Mouse (Mus musculus): ENCODE results near the gene Morf4l1. TPM values are rescaled to one million over a fixed set of nuclear protein-coding genes. Genes with fewer than 3 reads are reported as not detected.
"Not testable (repeated sequence)": the region's sequence is repeated elsewhere in the genome, so short reads cannot be mapped to it uniquely, and the experiment has no call there.

Morf4l1 gene
- polyA plus RNA-seq, 1 experiment from 2014 or later = 502 TPM

DNA sequence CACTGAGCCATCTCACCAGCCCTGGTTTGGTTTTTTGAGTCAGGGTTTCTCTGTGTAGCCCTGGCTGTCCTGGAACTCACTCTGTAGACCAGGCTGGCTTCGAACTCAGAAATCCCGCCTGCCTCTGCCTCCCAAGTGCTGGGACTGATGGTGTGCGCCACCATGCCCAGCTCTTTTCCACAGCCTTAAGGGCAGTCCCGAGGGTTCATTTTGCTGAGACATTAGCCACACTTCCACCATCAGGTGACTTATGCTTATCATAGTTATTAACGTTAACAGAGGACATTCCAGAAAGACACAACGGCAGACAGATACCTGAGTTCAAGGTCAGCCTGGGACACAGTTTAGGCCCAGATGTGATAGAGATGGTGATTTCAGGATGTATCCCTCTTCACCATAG is 32.6 kb downstream of the Morf4l1 start:
- H3K36me3 ChIP-seq (ENCODE audit: control insufficient read depth, insufficient read depth, low read length); H3K9ac ChIP-seq (ENCODE audit: low read length); H3K4me2 ChIP-seq (ENCODE audit: low read depth); H3K27ac ChIP-seq (ENCODE audit: low read depth, low read length); H3K27me3 ChIP-seq (ENCODE audit: control insufficient read depth, insufficient read depth, low read length); DNase-seq (ENCODE audit: low spot score); H3K4me3 ChIP-seq (ENCODE audit: low read depth, low read length); H3K4me1 ChIP-seq (ENCODE audit: control insufficient read depth, insufficient read depth, low read length); ATAC-seq (ENCODE audit: insufficient read depth, low FRiP score, low TSS enrichment); H3K9me3 ChIP-seq (ENCODE audit: control insufficient read depth, low read length): not testable (repeated sequence)
- 84% methylated on average over 6 of the region's 6 CpGs for WGBS

DNA sequence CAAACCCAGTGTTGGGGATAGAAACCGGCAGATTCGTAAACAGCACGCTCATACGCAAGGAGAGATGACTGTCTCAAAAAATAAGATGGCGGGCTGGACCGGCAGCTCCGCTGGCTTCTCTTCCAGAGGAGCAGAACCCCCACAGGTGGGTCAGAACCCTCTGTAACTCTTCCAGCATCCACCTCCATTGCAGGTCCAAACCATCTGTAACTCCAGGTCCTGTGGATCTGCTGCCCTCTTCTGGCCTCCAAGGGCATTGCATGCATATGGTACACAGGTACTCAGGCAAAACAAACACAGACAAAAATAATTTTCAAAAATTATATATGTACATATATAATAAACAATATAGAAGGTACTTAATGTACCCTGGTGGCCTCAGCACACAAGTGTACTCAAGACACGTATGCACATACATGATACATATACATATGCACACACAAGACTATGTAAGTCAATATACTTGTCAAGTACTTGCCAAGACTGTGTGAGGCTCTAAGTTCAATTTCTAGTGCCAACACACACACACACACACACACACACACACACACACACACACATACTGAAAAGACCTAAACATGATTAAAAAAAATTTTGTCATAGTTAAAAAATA is 37.6 kb downstream of the Morf4l1 start:
- Histone ChIP-seq H3K9ac (ENCODE audit: low read length) (no peak overlapping the region), H3K9me3 (ENCODE audit: control insufficient read depth, low read length) (no peaks in the 10 kb centered on the region), H3K4me2 (ENCODE audit: low read depth) (no peak overlapping the region), H3K27ac (ENCODE audit: low read depth, low read length) (no peak overlapping the region), H3K36me3 (ENCODE audit: control insufficient read depth, insufficient read depth, low read length) (no peaks in the 10 kb centered on the region), H3K4me1 (ENCODE audit: control insufficient read depth, insufficient read depth, low read length) (no peaks in the 10 kb centered on the region), H3K27me3 (ENCODE audit: control insufficient read depth, insufficient read depth, low read length) (no peaks in the 10 kb centered on the region), H3K4me3 (ENCODE audit: low read depth, low read length) (no peak overlapping the region)
- WGBS = 59% methylated on average over 8 of the region's 8 CpGs
- DNase-seq (ENCODE audit: low spot score) = peak; percentile 56
- ATAC-seq (ENCODE audit: insufficient read depth, low FRiP score, low TSS enrichment) = peak; percentile 53

- H3K27ac ChIP-seq (ENCODE audit: low read depth, low read length) = no peak overlapping the region
- no peaks in the 10 kb centered on the region for H3K27me3 ChIP-seq (ENCODE audit: control insufficient read depth, insufficient read depth, low read length)
- ATAC-seq (ENCODE audit: insufficient read depth, low FRiP score, low TSS enrichment) (no peak), DNase-seq (ENCODE audit: low spot score) (no peak)
- H3K4me2 ChIP-seq (ENCODE audit: low read depth) = no peak overlapping the region
- H3K9ac ChIP-seq (ENCODE audit: low read length) = no peak overlapping the region
- H3K4me1 ChIP-seq (ENCODE audit: control insufficient read depth, insufficient read depth, low read length) = no peaks in the 10 kb centered on the region
- H3K4me3 ChIP-seq (ENCODE audit: low read depth, low read length) = no peak overlapping the region
- no peaks in the 10 kb centered on the region for H3K36me3 ChIP-seq (ENCODE audit: control insufficient read depth, insufficient read depth, low read length)
- WGBS = 80% methylated on average over 5 of the region's 5 CpGs
- H3K9me3 ChIP-seq (ENCODE audit: control insufficient read depth, low read length) = no peaks in the 10 kb centered on the region
These were observed 38.4 kb downstream of the Morf4l1 start for GRCm38 (mm10) chr9:90076131-90076530.

GRCm38 (mm10) chr9:90075336-90075735 is 39.2 kb downstream of the Morf4l1 start:
- H3K27ac ChIP-seq (ENCODE audit: low read depth, low read length) = no peak overlapping the region
- no peaks in the 10 kb centered on the region for H3K36me3 ChIP-seq (ENCODE audit: control insufficient read depth, insufficient read depth, low read length)
- ATAC-seq (ENCODE audit: insufficient read depth, low FRiP score, low TSS enrichment) (no peak), DNase-seq (ENCODE audit: low spot score) (no peak)
- H3K4me1 ChIP-seq (ENCODE audit: control insufficient read depth, insufficient read depth, low read length) = no peaks in the 10 kb centered on the region
- H3K4me2 ChIP-seq (ENCODE audit: low read depth) = no peak overlapping the region
- no peaks in the 10 kb centered on the region for H3K9me3 ChIP-seq (ENCODE audit: control insufficient read depth, low read length)
- no peak overlapping the region for H3K4me3 ChIP-seq (ENCODE audit: low read depth, low read length)
- no peak overlapping the region for H3K9ac ChIP-seq (ENCODE audit: low read length)
- 89% methylated on average over 4 of the region's 4 CpGs for WGBS
- H3K27me3 ChIP-seq (ENCODE audit: control insufficient read depth, insufficient read depth, low read length) = no peaks in the 10 kb centered on the region

GRCm38 (mm10) chr9:90070174-90070573 is 44.4 kb downstream of the Morf4l1 start:
- no peaks in the 10 kb centered on the region for H3K36me3 ChIP-seq (ENCODE audit: control insufficient read depth, insufficient read depth, low read length)
- no peak overlapping the region for H3K27ac ChIP-seq (ENCODE audit: low read depth, low read length)
- 87% methylated on average over 7 of the region's 7 CpGs for WGBS
- H3K9ac ChIP-seq (ENCODE audit: low read length) = no peak overlapping the region
- no peaks in the 10 kb centered on the region for H3K27me3 ChIP-seq (ENCODE audit: control insufficient read depth, insufficient read depth, low read length)
- no peak overlapping the region for H3K4me3 ChIP-seq (ENCODE audit: low read depth, low read length)
- DNase-seq (ENCODE audit: low spot score) = no peak
- ATAC-seq (ENCODE audit: insufficient read depth, low FRiP score, low TSS enrichment) = no peak
- H3K4me1 ChIP-seq (ENCODE audit: control insufficient read depth, insufficient read depth, low read length) = no peaks in the 10 kb centered on the region
- H3K9me3 ChIP-seq (ENCODE audit: control insufficient read depth, low read length) = no peaks in the 10 kb centered on the region
- H3K4me2 ChIP-seq (ENCODE audit: low read depth) = no peak overlapping the region

DNA sequence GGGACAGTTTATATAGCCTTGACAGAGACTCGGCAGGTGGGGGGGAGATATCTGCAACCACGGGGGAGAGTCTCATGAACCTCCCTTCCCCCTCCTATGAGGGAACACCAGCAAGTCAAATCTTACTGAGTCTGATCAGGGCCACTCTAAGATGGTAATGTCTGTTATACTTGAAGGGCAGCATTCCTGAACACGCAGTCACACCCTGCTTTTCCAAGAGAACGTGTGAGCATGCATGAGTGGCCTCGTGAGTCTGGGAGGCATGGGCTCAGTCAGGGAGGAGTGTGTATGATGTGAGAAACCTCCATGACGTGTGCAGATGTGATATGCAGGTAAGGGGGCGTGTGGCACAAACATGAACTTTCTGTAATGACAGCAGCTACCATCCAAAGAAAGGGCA is 45.1 kb downstream of the Morf4l1 start:
- H3K9me3 ChIP-seq (ENCODE audit: control insufficient read depth, low read length) = no peaks in the 10 kb centered on the region
- no peak overlapping the region for H3K4me2 ChIP-seq (ENCODE audit: low read depth)
- H3K36me3 ChIP-seq (ENCODE audit: control insufficient read depth, insufficient read depth, low read length) = no peaks in the 10 kb centered on the region
- no peak overlapping the region for H3K9ac ChIP-seq (ENCODE audit: low read length)
- H3K27ac ChIP-seq (ENCODE audit: low read depth, low read length) = no peak overlapping the region
- H3K4me3 ChIP-seq (ENCODE audit: low read depth, low read length) = no peak overlapping the region
- no peaks in the 10 kb centered on the region for H3K27me3 ChIP-seq (ENCODE audit: control insufficient read depth, insufficient read depth, low read length)
- ATAC-seq (ENCODE audit: insufficient read depth, low FRiP score, low TSS enrichment) (no peak), DNase-seq (ENCODE audit: low spot score) (no peak)
- H3K4me1 ChIP-seq (ENCODE audit: control insufficient read depth, insufficient read depth, low read length) = no peaks in the 10 kb centered on the region
- 80% methylated on average over 7 of the region's 7 CpGs for WGBS

GRCm38 (mm10) chr9:90068786-90069185 is 45.8 kb downstream of the Morf4l1 start:
- WGBS = 89% methylated on average over 6 of the region's 6 CpGs
- ATAC-seq (ENCODE audit: insufficient read depth, low FRiP score, low TSS enrichment) (no peak), DNase-seq (ENCODE audit: low spot score) (no peak)
- Histone ChIP-seq H3K9me3 (ENCODE audit: control insufficient read depth, low read length) (no peaks in the 10 kb centered on the region), H3K27ac (ENCODE audit: low read depth, low read length) (no peak overlapping the region), H3K9ac (ENCODE audit: low read length) (no peak overlapping the region), H3K4me3 (ENCODE audit: low read depth, low read length) (no peak overlapping the region), H3K36me3 (ENCODE audit: control insufficient read depth, insufficient read depth, low read length) (no peaks in the 10 kb centered on the region), H3K4me1 (ENCODE audit: control insufficient read depth, insufficient read depth, low read length) (no peaks in the 10 kb centered on the region), H3K4me2 (ENCODE audit: low read depth) (no peak overlapping the region), H3K27me3 (ENCODE audit: control insufficient read depth, insufficient read depth, low read length) (no peaks in the 10 kb centered on the region)

- Histone ChIP-seq H3K27me3 (ENCODE audit: control insufficient read depth, insufficient read depth, low read length) (no peaks in the 10 kb centered on the region), H3K4me2 (ENCODE audit: low read depth) (no peak overlapping the region), H3K36me3 (ENCODE audit: control insufficient read depth, insufficient read depth, low read length) (no peaks in the 10 kb centered on the region), H3K4me3 (ENCODE audit: low read depth, low read length) (no peak overlapping the region), H3K9ac (ENCODE audit: low read length) (no peak overlapping the region), H3K4me1 (ENCODE audit: control insufficient read depth, insufficient read depth, low read length) (no peaks in the 10 kb centered on the region), H3K27ac (ENCODE audit: low read depth, low read length) (no peak overlapping the region), H3K9me3 (ENCODE audit: control insufficient read depth, low read length) (no peaks in the 10 kb centered on the region)
- DNase-seq (ENCODE audit: low spot score) = no peak
- WGBS = 83% methylated on average over 2 of the region's 2 CpGs
- ATAC-seq (ENCODE audit: insufficient read depth, low FRiP score, low TSS enrichment) = no peak
These were observed 47.2 kb downstream of the Morf4l1 start for GRCm38 (mm10) chr9:90067341-90067740.

DNA sequence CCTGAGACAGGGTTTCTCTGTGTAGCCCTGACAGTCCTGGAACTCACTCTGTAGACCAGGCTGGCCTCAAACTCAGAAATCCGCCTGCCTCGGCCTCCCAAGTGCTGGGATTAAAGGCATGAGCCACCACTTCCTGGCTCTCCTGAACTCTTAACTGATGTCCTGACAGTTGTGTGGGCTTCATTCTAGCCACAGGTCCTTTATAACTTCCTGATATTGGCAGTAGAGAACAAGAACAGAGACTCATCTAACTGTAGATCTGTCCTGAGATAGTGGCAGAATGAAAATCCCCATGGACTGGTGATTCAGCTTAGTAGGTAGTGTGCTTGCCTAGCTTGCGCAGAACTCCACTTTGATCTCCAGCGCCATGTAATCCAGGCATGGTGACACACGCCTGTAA is 53.6 kb downstream of the Morf4l1 start:
- DNase-seq (ENCODE audit: low spot score); H3K4me2 ChIP-seq (ENCODE audit: low read depth); H3K9me3 ChIP-seq (ENCODE audit: control insufficient read depth, low read length); H3K27me3 ChIP-seq (ENCODE audit: control insufficient read depth, insufficient read depth, low read length); H3K9ac ChIP-seq (ENCODE audit: low read length); H3K36me3 ChIP-seq (ENCODE audit: control insufficient read depth, insufficient read depth, low read length); H3K4me3 ChIP-seq (ENCODE audit: low read depth, low read length); ATAC-seq (ENCODE audit: insufficient read depth, low FRiP score, low TSS enrichment); H3K4me1 ChIP-seq (ENCODE audit: control insufficient read depth, insufficient read depth, low read length); H3K27ac ChIP-seq (ENCODE audit: low read depth, low read length): not testable (repeated sequence)
- 89% methylated on average over 5 of the region's 5 CpGs for WGBS
